Mouse (Mus musculus): ENCODE measurements around the gene Mrpl53.

- TF ChIP-seq HCFC1 (IDR thresholded peaks at IDR 0.05; ENCODE audit: low read depth, low read length) (no peak), CTCF (conservative IDR thresholded peaks at IDR 0.05 in 1 of 2, IDR thresholded peaks at IDR 0.05 in 1 of 2; ENCODE audit: low read depth in 2 of 2, low read length in 2 of 2) (no peak), TCF12 (IDR thresholded peaks at IDR 0.05; ENCODE audit: low read depth, low read length) (no peak)
Observed at GRCm38 (mm10) chr6:83069488-83070246, 39.2 kb upstream of the Mrpl53 start.

Data from CH12.LX (cell line).